Comparison of ENCODE assay signal across 9 mouse cellular contexts in genomic region chr12:3872410-3873230, GRCm38 (mm10).
DNase-seq lines count a peak whose midpoint lies in the region; ATAC-seq lines count a peak whose summit lies in the region.
"Had no signal": no experiment of that assay in that cellular context is flagged by ENCODE, and none has a peak within 500 bp of the region (broad histone marks: within the 10 kb centered on the region; RNA-seq: fewer than 3 reads in every experiment).

No protein-coding gene starts in this region.

- H3K27me3 ChIP-seq in forebrain, embryonic 10.5 days (ENCODE audit: poor library complexity, severe bottlenecking): peaks cover 11% of the 10 kb centered on the region
- H3K27me3 ChIP-seq in forebrain, embryonic 13.5 days: no peaks in the 10 kb centered on the region
- H3K27me3 ChIP-seq in kidney, embryonic 15.5 days: no peaks in the 10 kb centered on the region
- H3K27me3 ChIP-seq: neural tube, embryonic 13.5 days had no signal

- no peak for ATAC-seq in forebrain, embryonic 13.5 days
- ATAC-seq in CD4-positive, CD25-positive, alpha-beta regulatory T cell, adult 4 months: peak; percentile 14
- no peak for ATAC-seq in kidney, embryonic 15.5 days (replicated peaks; ENCODE audit: low FRiP score)

- H3K9me3 ChIP-seq in forebrain, embryonic 10.5 days: no peaks in the 10 kb centered on the region
- no peaks in the 10 kb centered on the region for H3K9me3 ChIP-seq in forebrain, embryonic 13.5 days (replicated peaks)
- H3K9me3 ChIP-seq in kidney, embryonic 15.5 days (replicated peaks): no peaks in the 10 kb centered on the region
- H3K9me3 ChIP-seq: neural tube, embryonic 13.5 days had no signal

- H3K27ac ChIP-seq in forebrain, embryonic 10.5 days: peak overlapping the region; percentile 56; the same call in 1 of the 2 replicates
- no peak overlapping the region for H3K27ac ChIP-seq in forebrain, embryonic 13.5 days
- H3K27ac ChIP-seq in kidney, embryonic 15.5 days: peak overlapping the region; percentile 34

- no peak overlapping the region for H3K4me3 ChIP-seq in forebrain, embryonic 10.5 days
- no peak overlapping the region for H3K4me3 ChIP-seq in forebrain, embryonic 13.5 days
- no peak overlapping the region for H3K4me3 ChIP-seq in kidney, embryonic 15.5 days (replicated peaks)
- H3K4me3 ChIP-seq: neural tube, embryonic 13.5 days had no signal

- H3K36me3 ChIP-seq in forebrain, embryonic 10.5 days (replicated peaks): peaks cover 18% of the 10 kb centered on the region
- peaks cover 58% of the 10 kb centered on the region for H3K36me3 ChIP-seq in forebrain, embryonic 13.5 days (ENCODE audit: poor library complexity, severe bottlenecking)
- H3K36me3 ChIP-seq in kidney, embryonic 15.5 days: peaks cover 77% of the 10 kb centered on the region

- H3K9ac ChIP-seq in forebrain, embryonic 13.5 days: no peak overlapping the region
- H3K9ac ChIP-seq in kidney, embryonic 15.5 days: no peak overlapping the region
- H3K9ac ChIP-seq: neural tube, embryonic 13.5 days had no signal

- DNase-seq in forebrain, embryonic 10.5 days (ENCODE audit: extremely low spot score, low spot score): no peak
- DNase-seq in layer of hippocampus, adult 9-11 months: peak; percentile 68
- DNase-seq in layer of hippocampus, adult 11-12 months (ENCODE audit: low spot score): no peak
- DNase-seq in ovary, adult 18-20 months (ENCODE audit: low spot score): no peak
- no peak for DNase-seq in layer of hippocampus, adult 8-10 months (ENCODE audit: low spot score in 2 of 2)

- H3K4me1 ChIP-seq in forebrain, embryonic 10.5 days: peaks cover 44% of the 10 kb centered on the region
- H3K4me1 ChIP-seq in forebrain, embryonic 13.5 days: peaks cover 16% of the 10 kb centered on the region
- peaks cover 70% of the 10 kb centered on the region for H3K4me1 ChIP-seq in kidney, embryonic 15.5 days

- H3K4me2 ChIP-seq in forebrain, embryonic 13.5 days: no peak overlapping the region
- no peak overlapping the region for H3K4me2 ChIP-seq in kidney, embryonic 15.5 days
- H3K4me2 ChIP-seq: neural tube, embryonic 13.5 days had no signal

- WGBS in forebrain, embryonic 10.5 days: 62% methylated on average over 9 of the region's 9 CpGs
- WGBS in forebrain, embryonic 13.5 days: 86% methylated on average over 9 of the region's 9 CpGs
- WGBS in kidney, embryonic 15.5 days: 76% methylated on average over 9 of the region's 9 CpGs
